Mouse (Mus musculus) cerebellum, postnatal 25 days (tissue): ENCODE measurements at regions not wholly inside any gene's neighbourhood (a gene's known extent, or its start where the extent isn't known, plus 50 kb on each side); places are given as distances from the start of the nearest gene placed in this dataset.

Source experiments
- DNase-seq, 2 experiments: peaks; one replicate each; pipeline ENCODE4 v3.0.0; 2021; ENCODE audit warnings: mixed read lengths in 2 of 2

DNA sequence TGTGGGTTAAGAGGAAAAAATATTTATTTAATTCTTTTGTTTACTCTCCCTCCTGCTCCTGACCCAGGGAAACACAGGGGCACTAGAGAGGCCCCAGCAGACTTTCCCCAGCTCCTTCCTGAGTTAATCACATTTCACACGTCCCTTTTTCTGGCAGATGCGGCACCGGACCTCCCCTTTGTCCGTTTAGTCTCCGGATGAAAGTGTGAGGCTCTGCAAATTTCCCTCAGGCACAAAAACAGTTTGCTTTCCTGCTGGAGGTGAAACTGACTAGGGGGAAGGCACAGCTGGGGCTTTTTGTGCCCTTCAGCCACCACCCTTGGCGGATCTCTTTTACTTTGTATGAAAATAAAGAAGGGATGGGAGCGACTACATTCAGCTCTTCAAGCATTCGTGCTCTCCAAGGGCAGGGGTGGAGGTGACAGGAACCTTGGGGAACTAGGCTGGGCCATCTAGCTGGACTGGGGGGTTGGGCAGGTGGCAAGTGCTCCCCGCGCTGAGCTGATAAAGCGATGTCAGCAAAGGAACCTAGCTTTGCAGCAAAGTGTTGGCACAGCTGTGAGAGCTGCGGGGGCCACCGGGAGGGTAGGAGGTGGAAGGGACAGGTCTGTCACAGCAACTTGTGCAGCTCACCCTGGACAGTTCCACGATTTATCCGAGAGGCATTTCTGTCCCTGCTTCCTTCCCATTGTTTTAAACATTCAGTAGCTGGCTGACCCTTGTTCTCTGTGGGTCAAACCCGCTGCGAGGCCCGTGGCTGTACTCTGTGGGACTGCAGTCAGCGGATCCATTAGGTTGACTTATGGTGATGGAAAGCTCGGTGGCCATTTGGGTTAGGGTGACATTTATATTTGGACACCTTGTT, 329.6 kb downstream of the Ttll7 start:
- DNase-seq = peak in 1 of 2 experiments; percentile 12

DNA sequence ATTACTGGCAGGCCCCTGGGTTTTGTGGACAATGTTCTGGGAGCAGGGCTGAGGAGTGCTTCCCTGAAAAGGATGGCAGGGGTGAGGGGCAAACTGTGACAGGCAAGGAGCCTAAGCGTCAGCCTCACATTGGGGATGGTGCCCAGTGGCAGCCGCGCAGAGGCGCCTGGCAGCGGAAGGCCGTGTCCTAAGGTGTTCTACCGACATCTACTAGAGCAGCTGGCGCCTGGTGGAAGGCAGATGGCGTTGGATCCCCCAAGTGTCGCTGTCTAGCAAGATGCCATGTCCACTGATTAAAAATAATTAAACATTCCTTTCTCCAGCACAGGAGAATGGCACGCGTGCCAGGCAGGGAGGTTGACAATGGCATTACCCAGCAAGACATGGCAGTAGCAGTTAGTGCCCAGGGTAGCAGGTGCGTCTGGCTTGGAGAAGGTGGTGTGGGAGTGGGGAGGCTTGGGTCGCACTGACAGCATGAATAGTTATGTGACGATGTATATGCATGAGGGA, 330.3 kb downstream of the Ttll7 start:
- DNase-seq = peak; percentile 47 to 59

DNA sequence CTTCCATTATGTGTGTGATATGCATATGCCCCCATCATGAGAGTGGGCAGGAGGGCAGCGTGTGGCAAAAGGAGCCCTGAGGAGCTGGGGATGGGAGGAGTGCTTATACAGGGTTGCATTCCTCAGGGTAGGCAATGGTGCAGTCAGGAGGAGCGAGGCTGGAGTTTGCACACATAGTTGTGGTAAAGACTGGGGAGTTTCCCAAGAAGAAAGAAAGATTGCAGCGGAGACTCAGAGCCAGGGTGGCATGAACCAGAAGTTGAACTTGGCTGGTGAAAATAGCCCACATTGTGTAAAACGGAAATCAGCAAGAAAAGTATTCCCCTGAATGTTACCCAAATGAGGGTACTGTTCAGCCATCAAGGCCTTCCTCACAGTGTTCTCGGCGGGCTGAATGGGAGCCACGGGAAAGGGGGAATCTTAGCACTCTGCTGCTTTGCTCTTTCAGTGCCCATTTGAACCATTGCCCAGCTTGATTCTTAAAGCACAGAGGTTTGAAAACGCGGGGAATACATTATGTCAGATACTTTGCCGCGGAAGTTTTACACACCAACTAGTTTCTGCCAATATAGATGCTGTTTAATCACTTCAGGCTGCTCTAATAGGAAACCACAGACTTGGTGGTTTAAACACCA, 331.6 kb downstream of the Ttll7 start:
- DNase-seq = no peak

DNA sequence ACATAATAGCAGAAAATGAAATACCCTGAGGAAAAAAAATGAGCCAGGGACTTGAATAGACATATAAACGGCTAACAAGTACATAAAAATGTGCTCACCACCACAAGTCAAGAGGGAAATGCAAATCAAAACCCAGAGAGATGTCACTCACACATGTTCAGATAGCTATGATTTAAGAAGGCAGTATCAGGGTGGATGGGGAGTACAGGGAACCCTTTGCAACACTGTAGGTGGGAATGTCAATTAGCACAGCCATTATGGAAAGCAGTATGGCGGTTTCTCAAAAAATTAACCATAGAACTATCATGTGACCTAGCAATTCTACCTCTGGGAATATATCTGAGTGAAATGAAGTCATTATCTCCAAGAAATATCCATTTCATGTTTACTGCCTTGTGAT, 337.6 kb downstream of the Ttll7 start:
- DNase-seq = no peak

DNA sequence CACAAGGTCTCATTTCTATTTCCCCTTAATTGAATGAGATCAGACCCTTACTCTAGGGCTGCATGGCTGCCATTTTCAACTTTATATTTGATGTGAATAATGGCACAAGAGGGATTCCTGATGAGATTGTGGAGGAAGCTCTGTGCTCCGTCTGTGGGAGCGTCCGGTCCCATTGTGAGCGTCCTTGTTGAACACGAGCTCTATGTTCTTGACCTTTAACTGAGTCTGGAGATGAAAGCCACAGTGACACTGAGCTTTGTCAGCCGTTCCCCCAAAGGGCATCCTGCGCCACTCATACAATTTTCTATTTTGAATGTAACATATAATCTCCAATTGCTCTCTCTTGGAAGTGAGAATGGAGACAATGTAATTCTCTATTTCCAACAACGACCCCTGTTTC, 344.5 kb downstream of the Ttll7 start:
- no peak for DNase-seq

DNA sequence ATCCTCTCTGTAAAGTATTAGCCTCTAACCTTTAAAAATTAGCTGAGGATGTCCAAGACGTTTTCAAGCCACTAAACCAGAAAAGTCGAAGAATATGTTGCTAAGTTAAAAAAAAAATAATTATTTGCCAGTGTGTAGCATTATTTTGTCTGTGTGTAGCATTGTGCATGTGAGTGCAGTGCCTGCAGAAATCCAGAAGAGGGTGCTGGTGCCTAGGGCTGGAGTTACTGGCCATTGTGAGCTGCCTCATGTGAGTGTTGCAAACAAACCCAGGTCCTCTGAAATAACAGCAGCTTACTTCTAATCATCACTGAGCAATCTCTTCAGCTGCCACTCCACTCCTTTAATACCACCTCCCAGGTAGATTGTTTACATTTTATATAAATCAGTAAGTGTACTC, 345.0 kb downstream of the Ttll7 start:
- DNase-seq = no peak

DNA sequence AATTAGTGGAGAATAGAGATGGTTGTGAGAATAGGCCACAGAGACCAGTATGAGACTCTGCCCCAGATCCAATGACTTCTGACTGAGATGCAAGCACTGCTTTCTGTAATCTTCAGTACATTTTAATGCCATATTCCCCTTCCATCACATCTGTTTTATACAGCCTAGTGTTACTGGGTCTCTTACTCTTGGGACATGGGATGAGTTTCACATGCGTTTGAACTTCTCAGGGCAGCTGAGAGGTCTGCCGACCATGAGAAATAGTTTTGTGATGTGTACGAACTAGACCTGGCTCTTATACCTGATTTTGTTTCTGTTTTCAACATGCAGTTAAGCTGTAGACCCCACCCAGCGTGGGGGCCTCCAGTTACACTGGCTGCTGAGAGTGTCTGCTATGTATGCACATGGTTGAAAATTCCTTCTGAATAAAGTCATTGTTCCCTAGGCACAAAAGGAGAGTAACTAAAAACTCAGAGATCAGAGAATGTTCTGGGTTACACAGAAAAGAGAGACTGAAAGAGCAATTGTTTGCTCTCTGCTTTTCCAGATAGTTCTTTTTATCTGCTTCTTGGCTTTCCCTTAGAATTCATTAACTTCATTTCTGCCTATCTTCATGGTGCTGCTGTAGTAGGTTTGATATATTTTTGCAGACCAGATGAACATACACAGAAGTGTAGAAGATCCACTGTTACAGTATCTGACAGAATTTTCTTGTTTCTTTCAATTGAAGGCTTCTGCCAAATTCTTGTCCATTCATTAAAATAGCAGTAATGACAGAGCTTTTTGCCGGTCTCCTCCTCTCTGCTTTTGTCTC, 359.2 kb downstream of the Ttll7 start:
- no peak for DNase-seq

DNA sequence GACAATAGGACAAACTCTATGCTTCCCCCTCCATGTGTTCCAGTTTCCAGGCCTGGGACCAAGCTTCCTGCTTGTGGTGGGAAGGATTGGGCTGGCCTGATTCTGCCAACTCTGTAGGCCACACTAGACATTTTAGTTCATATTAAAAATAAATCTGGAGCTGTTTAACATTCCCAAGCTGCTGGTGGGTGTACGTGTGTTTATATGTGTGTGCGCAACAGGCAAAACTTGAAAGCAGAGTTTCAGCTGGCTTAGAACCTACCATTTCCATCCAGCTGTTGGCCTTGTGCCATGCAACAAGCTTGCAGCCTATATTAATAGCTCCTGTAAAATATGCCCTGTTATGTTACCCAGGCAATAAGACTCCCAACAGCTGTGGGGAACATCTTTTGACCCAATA, 376.5 kb downstream of the Ttll7 start:
- DNase-seq = no peak

DNA sequence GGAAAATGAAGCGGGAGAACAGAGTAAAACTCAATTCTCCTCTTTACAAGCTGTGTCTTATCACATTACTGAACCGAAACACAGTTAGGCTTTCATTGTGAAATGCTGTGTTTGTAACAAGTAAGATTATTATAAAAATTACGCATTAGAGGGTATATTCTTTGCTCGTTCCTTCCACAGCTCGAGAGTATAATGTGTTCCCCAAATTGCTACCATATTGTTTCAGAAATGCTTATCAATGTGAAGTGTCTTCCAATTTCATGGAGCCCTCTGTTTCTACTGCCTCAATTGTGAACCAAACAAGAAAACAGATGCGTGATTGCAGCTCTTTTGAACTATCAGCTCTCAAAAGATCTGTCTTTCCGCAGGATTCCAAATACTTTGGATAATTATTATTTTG, 378.4 kb downstream of the Ttll7 start:
- no peak for DNase-seq

DNA sequence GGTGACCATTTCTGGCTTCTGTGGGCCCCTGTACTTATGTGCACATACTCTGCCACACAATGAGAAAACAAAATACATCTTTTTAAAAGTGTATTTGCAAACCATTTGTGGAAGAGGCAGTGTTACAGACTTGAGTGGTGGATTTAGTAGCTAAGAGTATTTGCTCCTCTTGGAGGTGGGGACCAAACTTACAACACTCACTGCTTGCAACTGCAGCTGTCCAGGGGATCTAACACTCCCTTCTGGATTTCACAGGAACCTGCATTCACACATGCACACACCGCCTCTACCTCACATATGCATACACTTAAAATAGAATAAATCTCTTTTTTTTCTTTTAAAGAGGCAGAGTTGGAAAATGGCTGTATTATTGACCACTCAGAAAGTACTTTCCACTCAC, 386.2 kb downstream of the Ttll7 start:
- DNase-seq = no peak

DNA sequence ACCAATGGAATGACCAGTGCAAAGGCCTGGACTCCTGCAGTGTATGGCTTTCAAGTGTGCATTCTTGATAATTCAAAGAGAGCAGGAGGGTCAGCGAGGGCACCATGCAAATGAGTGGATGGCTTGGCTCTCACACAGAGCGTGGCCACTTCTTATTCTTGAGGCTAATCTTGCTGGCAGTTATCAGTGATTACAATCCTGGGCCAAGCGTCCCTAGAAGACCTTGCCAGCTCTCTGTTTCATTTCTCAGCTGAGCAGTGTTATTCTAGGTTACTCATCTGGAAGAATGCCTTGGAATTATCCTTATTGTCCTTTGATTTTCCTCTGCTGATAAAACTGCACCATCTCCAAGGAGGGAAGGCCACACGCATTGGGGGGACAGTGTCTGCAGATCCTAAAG, 388.5 kb downstream of the Ttll7 start:
- DNase-seq = no peak

DNA sequence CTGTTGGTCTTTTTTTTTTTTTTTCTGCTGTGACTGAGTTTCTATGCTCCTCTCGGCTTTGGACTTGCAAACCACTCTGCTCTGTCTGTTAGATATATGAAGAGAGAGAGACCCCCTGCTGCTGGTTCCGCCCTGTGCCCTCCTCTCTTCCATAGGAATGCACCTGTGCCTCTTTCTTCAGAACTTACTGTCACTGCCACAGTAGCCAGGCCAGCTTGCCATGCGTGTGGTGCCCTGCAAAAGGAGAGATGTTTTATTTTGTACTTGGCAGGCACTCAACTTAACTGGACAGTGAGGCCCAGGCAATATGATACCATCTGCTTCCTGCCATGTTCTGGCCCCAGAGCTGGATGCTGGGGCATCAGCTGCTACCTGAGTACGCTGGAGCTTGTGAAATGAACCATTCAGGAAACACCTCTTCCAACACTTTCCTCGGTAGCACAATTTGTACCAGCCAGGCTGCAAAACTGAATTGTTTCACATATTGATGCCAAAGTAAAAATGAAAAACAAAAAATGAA, 392.8 kb downstream of the Ttll7 start:
- peak; percentile 13 to 25 for DNase-seq

DNA sequence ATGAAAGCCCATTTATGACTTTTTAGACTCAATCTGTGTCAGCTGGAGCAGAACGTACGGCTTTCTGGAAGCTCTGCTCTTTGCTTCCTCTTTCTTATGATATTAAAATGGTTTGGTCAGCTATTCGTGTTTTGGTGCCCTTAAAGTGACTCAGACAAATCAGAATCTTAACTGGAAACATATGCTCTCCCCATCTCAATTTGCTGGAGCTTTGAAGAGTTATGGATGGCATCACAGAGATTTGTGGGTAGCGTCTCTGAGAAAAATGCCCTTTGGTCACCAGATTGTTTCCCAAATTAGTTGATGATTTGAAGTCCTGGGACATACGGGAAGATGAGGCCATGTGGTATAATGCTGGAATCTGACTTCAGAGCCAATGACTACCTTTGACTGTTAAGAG, 394.0 kb downstream of the Ttll7 start:
- DNase-seq = no peak

DNA sequence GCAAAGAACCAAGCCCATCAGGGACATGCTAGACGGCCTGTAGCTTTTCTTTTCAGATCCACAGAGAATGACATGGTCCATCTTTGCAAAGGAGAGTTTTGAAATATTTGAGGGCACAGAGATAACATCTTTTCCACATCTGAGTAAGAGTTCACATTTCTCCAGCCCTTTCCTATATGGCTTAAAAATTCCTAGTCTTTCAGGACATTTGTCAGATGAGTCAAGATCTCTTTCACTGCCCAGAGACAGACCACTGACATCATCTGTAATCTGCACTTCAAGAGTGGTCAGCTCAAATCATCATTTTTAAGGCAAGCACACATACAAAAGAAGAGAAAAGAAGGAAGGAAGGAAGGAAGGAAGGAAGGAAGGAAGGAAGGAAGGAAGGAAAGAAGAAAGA, 397.3 kb downstream of the Ttll7 start:
- no peak for DNase-seq

DNA sequence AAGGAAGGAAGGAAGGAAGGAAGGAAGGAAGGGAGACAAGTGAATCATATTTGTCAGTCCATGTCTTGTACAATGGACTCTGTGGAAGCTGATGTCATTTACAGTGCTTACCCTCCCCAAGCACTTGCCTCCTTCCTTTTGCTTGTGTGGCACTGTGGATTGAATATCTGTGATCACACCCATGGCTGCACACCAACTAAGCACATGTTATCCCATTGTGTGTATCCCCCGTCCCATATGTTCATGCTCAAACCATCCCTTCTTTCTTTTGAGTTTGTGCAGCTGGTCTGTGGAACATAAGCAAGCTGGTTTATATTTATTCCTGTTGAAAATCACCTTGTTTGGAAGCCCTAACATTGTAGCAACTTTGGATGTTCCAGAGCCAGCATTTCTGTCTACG, 397.7 kb downstream of the Ttll7 start:
- no peak for DNase-seq

DNA sequence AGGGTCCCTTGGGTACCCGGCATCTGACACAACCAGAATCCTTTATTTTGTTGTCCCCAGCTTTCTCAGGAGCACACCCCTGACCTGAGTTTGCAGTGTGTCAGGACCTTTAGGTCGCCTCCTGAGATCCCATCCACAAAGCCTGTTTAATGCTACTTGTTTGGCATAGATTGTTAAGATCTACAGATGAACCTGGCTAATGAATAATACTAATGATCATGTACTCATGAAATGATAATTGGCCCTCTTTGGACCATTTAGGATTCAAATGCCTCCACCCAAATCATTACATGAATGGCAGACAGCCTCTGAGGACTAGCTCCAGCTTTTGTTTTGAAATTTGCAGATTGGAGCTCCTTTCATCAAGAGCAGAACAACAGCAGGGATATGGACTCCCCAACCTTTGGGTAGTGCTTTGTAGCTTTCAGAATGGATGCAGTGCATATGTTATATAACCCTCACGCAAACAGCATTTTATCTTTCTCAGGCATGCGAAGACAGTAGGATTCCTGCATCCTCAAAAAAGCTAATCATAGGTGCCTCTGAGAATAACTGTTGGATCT, 400.1 kb downstream of the Ttll7 start:
- DNase-seq = no peak

DNA sequence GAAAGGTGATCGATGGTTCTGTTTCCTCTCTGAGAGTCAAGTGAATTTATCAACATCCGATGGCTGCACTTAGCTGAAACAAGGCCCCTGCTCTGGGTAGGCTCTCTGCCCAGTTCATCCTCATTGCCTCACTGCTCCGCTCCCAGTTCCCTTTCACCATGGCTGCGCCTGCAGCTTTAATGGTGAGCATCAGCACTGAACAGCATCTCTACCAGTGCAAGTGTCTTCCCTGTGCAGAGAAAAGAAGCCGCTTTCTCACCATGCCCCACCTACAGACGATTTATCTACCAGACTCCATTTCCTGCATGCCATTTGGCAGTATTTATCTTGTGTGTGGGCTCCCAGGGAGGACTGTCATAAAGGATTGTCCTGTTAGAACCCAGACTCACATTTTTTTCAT, 400.6 kb downstream of the Ttll7 start:
- no peak for DNase-seq

DNA sequence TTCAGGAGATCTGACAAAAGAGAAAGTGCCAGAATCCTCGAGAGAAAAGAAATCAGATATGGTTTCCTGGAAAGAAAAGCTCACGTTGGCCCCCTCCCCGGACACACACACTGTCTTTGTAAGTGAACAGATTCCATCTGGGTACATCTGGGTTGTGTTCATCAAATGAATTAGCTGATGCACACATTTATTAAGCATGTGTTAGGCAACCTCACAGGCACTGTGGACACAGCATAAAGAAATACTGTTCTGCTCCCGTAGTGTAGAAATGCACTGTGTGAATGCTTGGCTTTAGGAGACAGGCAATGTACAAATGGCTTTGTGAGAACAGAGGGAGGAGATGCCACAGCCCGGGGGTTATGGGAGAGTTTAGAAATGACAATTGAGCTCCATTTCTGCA, 402.3 kb downstream of the Ttll7 start:
- DNase-seq = no peak

DNA sequence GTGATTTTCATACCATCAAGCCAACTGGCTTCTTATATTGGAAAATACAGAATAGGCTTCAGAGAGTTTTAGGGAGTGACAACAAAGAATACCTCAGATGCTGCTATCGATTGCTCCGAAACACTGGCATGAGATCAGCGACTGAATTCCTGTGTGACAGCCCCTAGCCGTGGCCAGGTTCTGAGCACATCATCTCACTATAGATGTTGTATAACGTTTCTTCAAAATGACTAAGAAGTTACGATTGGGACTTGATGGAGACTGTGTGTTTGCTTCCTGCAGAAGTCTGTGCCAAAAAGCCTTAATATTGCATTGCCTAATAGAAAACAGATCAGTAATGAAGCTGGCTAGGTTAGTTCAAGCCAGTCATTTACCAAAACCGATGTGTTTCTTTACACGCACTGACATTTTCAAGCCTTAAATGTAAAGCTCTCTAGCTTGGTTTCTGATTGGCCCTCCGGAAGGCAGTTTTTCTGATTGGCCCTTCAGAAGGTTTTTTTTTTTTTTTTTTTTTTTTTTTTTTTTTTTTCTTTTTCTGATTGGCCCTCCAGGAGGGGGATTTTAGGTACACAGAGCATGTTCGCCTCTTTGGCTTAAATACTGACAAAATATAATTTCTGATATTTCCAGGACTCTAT, 408.9 kb downstream of the Ttll7 start:
- DNase-seq = no peak

DNA sequence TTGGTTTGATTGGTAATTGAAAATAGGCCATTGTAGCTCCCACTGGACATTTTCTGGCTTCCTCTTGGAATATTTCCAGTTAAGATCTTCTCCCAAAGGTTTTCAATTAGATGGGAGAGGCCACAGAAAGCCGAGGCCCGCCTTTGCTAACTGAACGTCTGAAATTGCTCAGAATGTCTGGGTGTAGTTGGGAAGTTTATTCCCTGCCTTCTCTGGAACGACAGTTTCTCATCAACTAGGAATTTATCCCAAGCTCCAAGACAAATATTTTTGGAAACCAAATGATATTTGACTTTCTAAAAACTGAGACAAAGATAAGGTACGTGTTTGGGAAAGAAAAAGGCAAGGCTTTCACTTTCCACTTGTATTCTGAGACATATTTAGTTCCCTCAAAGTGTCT, 414.4 kb downstream of the Ttll7 start:
- no peak for DNase-seq

DNA sequence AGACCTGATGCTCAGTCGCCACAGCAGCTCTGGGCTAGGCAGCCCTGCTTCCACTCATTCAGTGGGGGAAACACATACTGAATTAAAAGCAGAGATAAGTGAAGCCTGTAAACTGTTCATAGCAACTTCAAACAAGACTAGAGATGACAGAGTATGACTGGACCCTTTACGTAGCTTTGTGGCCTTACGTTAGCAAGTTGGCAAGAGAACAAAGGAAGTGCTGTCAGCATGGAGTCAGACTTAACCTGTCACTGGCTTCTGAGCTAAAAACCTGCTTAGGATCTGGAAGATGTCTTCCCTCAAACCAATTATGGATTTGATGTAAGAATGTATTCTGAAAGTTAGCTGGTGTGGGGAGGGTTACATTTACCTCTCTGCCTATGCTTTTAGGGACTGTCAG, 421.3 kb downstream of the Ttll7 start:
- no peak for DNase-seq

DNA sequence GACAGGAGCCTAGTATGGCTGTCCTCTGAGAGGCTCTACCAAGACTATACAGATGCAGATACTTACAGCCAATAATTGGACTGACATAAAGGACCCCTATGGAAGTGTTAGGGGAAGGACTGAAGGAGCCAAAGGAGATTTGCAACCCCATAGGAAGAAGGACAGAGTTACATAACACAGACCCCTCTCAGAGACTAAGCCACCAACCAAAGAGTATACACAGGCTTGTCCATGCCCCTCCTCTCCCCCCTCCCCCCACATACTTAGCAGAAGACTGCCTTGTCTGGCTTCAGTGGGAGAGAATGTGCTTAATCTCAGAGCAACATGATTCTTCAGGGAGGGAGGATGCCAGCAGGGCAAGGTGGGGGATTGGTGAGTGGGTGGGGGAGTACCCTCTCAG, 426.4 kb downstream of the Ttll7 start:
- no peak for DNase-seq
